Mouse (Mus musculus) erythroblast, adult 5-6 weeks (primary cell): ENCODE results near the gene 4930564D02Rik. TPM values are rescaled to one million over a fixed set of nuclear protein-coding genes. Genes with fewer than 3 reads are reported as not detected.
A peak's percentile ranks its signal among the peaks of the same experiment; 100 is the strongest.

Experiments
- ATAC-seq: replicated peaks from 2 replicates; pipeline ENCODE4 v1.8.0; 2016; ENCODE audit warnings: moderate number of reproducible peaks, mild to moderate bottlenecking, moderate TSS enrichment, inconsistent platforms; ENCODE audit not compliant: poor library complexity, low FRiP score, severe bottlenecking
- total RNA-seq, 2 experiments: library from RNA; stranded (forward) in 1 of 2; stranded (reverse) in 1 of 2; fragments of 150-400 nt in 1 of 2; fragments of 200-764, 138-1000 nt in 1 of 2; gene quantifications; 2 replicates each; pipeline versions ENCODE4 v1.2.3 to v1.2.4; 2015 to 2017; ENCODE audit warnings: low replicate concordance in 2 of 2

4930564D02Rik gene
- total RNA-seq, 2 experiments from 2014 or later, result not detected

- no peak for ATAC-seq
Measured at GRCm38 (mm10) chr3:105054952-105055351, 11.7 kb upstream of the 4930564D02Rik start.

- ATAC-seq, result no peak
Measured at GRCm38 (mm10) chr3:105055666-105056065, 11.0 kb upstream of the 4930564D02Rik start.

GRCm38 (mm10) chr3:105058627-105059513 is 7.8 kb upstream of the 4930564D02Rik start:
- peak; percentile 64; the same call in 1 of the 2 replicates for ATAC-seq

GRCm38 (mm10) chr3:105059911-105060310 is 6.7 kb upstream of the 4930564D02Rik start:
- ATAC-seq, result no peak

GRCm38 (mm10) chr3:105060992-105061391 is 5.7 kb upstream of the 4930564D02Rik start:
- ATAC-seq, result no peak

GRCm38 (mm10) chr3:105061496-105061895 is 5.1 kb upstream of the 4930564D02Rik start:
- ATAC-seq, result no peak

GRCm38 (mm10) chr3:105061991-105062390 is 4.7 kb upstream of the 4930564D02Rik start:
- no peak for ATAC-seq

- ATAC-seq, result no peak
Measured at GRCm38 (mm10) chr3:105062676-105063075, 4.0 kb upstream of the 4930564D02Rik start.

GRCm38 (mm10) chr3:105070553-105070952 is 3.9 kb downstream of the 4930564D02Rik start:
- ATAC-seq, result no peak

GRCm38 (mm10) chr3:105071251-105071650 is 4.6 kb downstream of the 4930564D02Rik start:
- no peak for ATAC-seq

- no peak for ATAC-seq
Measured at GRCm38 (mm10) chr3:105072536-105072935, 5.9 kb downstream of the 4930564D02Rik start.

- no peak for ATAC-seq
Measured at GRCm38 (mm10) chr3:105075796-105076195, 9.2 kb downstream of the 4930564D02Rik start.

- ATAC-seq, result no peak
Measured at GRCm38 (mm10) chr3:105078231-105078826, 11.7 kb downstream of the 4930564D02Rik start.

GRCm38 (mm10) chr3:105087344-105087743 is 20.7 kb downstream of the 4930564D02Rik start:
- ATAC-seq, result no peak

- no peak for ATAC-seq
Measured at GRCm38 (mm10) chr3:105088638-105089037, 22.0 kb downstream of the 4930564D02Rik start.

GRCm38 (mm10) chr3:105090147-105090546 is 23.5 kb downstream of the 4930564D02Rik start:
- no peak for ATAC-seq

- no peak for ATAC-seq
Measured at GRCm38 (mm10) chr3:105090981-105091380, 24.3 kb downstream of the 4930564D02Rik start.

GRCm38 (mm10) chr3:105092721-105093505 is 26.3 kb downstream of the 4930564D02Rik start:
- no peak for ATAC-seq

- ATAC-seq, result no peak
Measured at GRCm38 (mm10) chr3:105094448-105094847, 27.8 kb downstream of the 4930564D02Rik start.

GRCm38 (mm10) chr3:105095026-105095425 is 28.4 kb downstream of the 4930564D02Rik start:
- ATAC-seq, result no peak
